8 mouse cellular contexts compared by ENCODE assay signal in the genomic region with DNA sequence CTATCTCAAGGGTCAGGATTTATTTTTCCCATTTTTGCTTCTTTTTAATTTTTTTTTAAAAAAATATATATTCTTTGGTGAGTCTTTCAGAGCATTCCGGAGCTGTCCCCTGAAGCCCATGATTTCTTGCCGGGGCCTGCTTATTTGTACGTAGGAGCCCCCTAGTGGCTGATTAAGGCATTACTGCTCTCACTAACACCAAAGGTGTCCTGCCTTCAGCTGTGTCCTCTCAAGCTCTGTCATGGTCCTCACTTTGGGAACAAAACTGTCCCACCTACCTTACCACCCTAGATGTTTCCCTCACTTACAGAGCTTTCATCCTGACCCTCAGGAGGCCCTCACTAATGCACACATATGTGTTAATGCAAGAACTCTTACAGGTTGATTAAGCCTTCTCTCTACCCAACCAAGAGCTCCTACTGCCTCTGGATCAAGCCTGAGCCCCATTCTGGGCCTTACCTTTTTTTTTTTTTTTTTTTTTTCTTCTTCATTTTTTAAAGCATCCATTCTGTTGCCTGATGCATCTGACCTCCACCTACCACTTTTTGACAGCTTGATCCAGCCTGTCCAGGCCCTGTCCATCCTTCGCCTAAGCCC. TPM values are rescaled to one million over a fixed set of nuclear protein-coding genes. Genes with fewer than 3 reads are reported as not detected.
A peak's percentile ranks its signal among the peaks of the same experiment; 100 is the strongest.
DNase-seq lines count a peak whose midpoint lies in the region; ATAC-seq and TF ChIP-seq lines count a peak whose summit lies in the region.
"Had no signal": no experiment of that assay in that cellular context is flagged by ENCODE, and none has a peak within 500 bp of the region (broad histone marks: within the 10 kb centered on the region; RNA-seq: fewer than 3 reads in every experiment).

No protein-coding gene starts in this region.

- H3K4me1 ChIP-seq in limb, embryonic 10.5 days, result 0 out of 2 replicates have a peak, but pooled peaks cover 4% of the 10 kb centered on the region
- no peaks in the 10 kb centered on the region for H3K4me1 ChIP-seq in midbrain, embryonic 15.5 days
- no peaks in the 10 kb centered on the region for H3K4me1 ChIP-seq in spleen, adult 2 months (ENCODE audit: control insufficient read depth, insufficient read depth, insufficient read length)

- H3K27ac ChIP-seq in limb, embryonic 10.5 days, result no peak overlapping the region
- H3K27ac ChIP-seq in midbrain, embryonic 15.5 days, result no peak overlapping the region
- H3K27ac ChIP-seq in spleen, adult 2 months (ENCODE audit: insufficient read depth, low read length), result no peak overlapping the region

- H3K9ac ChIP-seq in midbrain, embryonic 15.5 days, result no peak overlapping the region

- WGBS in limb, embryonic 10.5 days, result 32% methylated on average over 4 of the region's 4 CpGs
- WGBS in midbrain, embryonic 15.5 days, result 25% methylated on average over 4 of the region's 4 CpGs
- 23% methylated on average over 4 of the region's 4 CpGs for WGBS in spleen, adult 2 months

- H3K4me2 ChIP-seq in midbrain, embryonic 15.5 days, result no peak overlapping the region

- no peak overlapping the region for H3K4me3 ChIP-seq in limb, embryonic 10.5 days
- H3K4me3 ChIP-seq in midbrain, embryonic 15.5 days, result no peak overlapping the region
- H3K4me3 ChIP-seq in spleen, adult 2 months (ENCODE audit: extremely low read depth, insufficient read depth, insufficient read length), result no peak overlapping the region
- H3K4me3 ChIP-seq: myocyte had no signal

- no peaks in the 10 kb centered on the region for H3K27me3 ChIP-seq in limb, embryonic 10.5 days (ENCODE audit: low read depth, poor library complexity, severe bottlenecking)
- H3K27me3 ChIP-seq in midbrain, embryonic 15.5 days (replicated peaks), result no peaks in the 10 kb centered on the region
- no peaks in the 10 kb centered on the region for H3K27me3 ChIP-seq in spleen, adult 2 months (ENCODE audit: control insufficient read depth, insufficient read depth, low read length)

- peak; percentile 80 for ATAC-seq in midbrain, embryonic 15.5 days (replicated peaks)

- H3K9me3 ChIP-seq in limb, embryonic 10.5 days (replicated peaks), result no peaks in the 10 kb centered on the region
- no peaks in the 10 kb centered on the region for H3K9me3 ChIP-seq in midbrain, embryonic 15.5 days

- DNase-seq in adrenal gland, postnatal 10 days, result peak; percentile 88
- DNase-seq in embryo, embryonic 11 days, result peak; percentile 91
- DNase-seq in heart, adult 11 months, result peak; percentile 96
- peak; percentile 80 for DNase-seq in kidney, adult 18-20 months
- DNase-seq in limb, embryonic 10.5 days (ENCODE audit: low spot score), result peak; percentile 76
- DNase-seq in spleen, adult 2 months (ENCODE audit: low read depth in 1 of 2, low spot score in 2 of 2), result peak; percentile 69 to 79

- TF ChIP-seq POLR2A in spleen, adult 2 months (IDR thresholded peaks at IDR 0.05; ENCODE audit: low read depth, low read length), result no peak

- no peaks in the 10 kb centered on the region for H3K36me3 ChIP-seq in limb, embryonic 10.5 days
- H3K36me3 ChIP-seq in midbrain, embryonic 15.5 days (replicated peaks), result no peaks in the 10 kb centered on the region
- no peaks in the 10 kb centered on the region for H3K36me3 ChIP-seq in spleen, adult 2 months (ENCODE audit: control insufficient read depth, insufficient read depth, low read length)

- TF ChIP-seq CTCF in spleen, adult 2 months (IDR thresholded peaks at IDR 0.05; ENCODE audit: extremely low read depth, insufficient read depth, insufficient read length, insufficient replicate concordance), result peak; percentile 59; the same call in 1 of the 2 replicates

RNA-seq across cellular contexts. Expression of a gene that starts 16.2 kb away (rescaled TPM):
- 10 to 100 TPM; 55.2 to 65.9 TPM for total RNA-seq in adrenal gland, postnatal 10 days (2021)
- 37.4 and 41.9 TPM in 2 replicates for polyA plus RNA-seq in limb, embryonic 10.5 days (2016; fragmentation: Nextera tagmentation; extraction: Ambion mirVana)
- polyA plus RNA-seq in midbrain, embryonic 15.5 days (2015; fragmentation: Nextera tagmentation; extraction: Ambion mirVana), result 35.1 and 38.6 TPM in 2 replicates
- 10.4 and 11.2 TPM in 2 replicates for polyA plus RNA-seq in spleen, adult 2 months (2012; rRNA removed)

RNA-seq across cellular contexts. Expression of a gene that starts 59.9 kb away (rescaled TPM):
- 10 to 100 TPM; 46.8 to 51.6 TPM for total RNA-seq in adrenal gland, postnatal 10 days (2021)
- 53.3 and 53.5 TPM in 2 replicates for polyA plus RNA-seq in limb, embryonic 10.5 days (2016; fragmentation: Nextera tagmentation; extraction: Ambion mirVana)
- 37.8 and 39.2 TPM in 2 replicates for polyA plus RNA-seq in midbrain, embryonic 15.5 days (2015; fragmentation: Nextera tagmentation; extraction: Ambion mirVana)
- 19.7 and 21.1 TPM in 2 replicates for polyA plus RNA-seq in spleen, adult 2 months (2012; rRNA removed)
